Mouse (Mus musculus): ENCODE results near the gene Hace1. TPM values are rescaled to one million over a fixed set of nuclear protein-coding genes. Genes with fewer than 3 reads are reported as not detected.

Hace1 gene
- total and polyA plus RNA-seq, 2 experiments = 2.4 to 7.4 TPM

- Histone ChIP-seq H3K27ac (replicated peaks; ENCODE audit: insufficient read depth, low read depth, low read length) (no peak overlapping the region), H3K4me3 (ENCODE audit: insufficient read depth, low read depth, low read length) (no peak overlapping the region), H3K36me3 (ENCODE audit: control insufficient read depth, insufficient read depth, low read length) (no peaks in the 10 kb centered on the region), H3K9ac (ENCODE audit: low read depth, low read length) (no peak overlapping the region), H3K27me3 (ENCODE audit: control insufficient read depth, insufficient read depth, low read length) (no peaks in the 10 kb centered on the region), H3K4me1 (ENCODE audit: control insufficient read depth, insufficient read depth, low read length) (no peaks in the 10 kb centered on the region), H3K79me2 (ENCODE audit: control insufficient read depth, insufficient read depth, low read length) (no peaks in the 10 kb centered on the region)
- no peak for DNase-seq (ENCODE audit: extremely low read depth, low read depth, low spot score)
- 91% methylated on average over 3 of the region's 3 CpGs for WGBS
- no peak for TF ChIP-seq CTCF (IDR thresholded peaks at IDR 0.05; ENCODE audit: low read depth, low read length)
- no peak for TF ChIP-seq POLR2A (IDR thresholded peaks at IDR 0.05; ENCODE audit: extremely low read depth, insufficient read depth, low read length)
Observed at GRCm38 (mm10) chr10:45631995-45632394, 54.4 kb downstream of the Hace1 start.

DNA sequence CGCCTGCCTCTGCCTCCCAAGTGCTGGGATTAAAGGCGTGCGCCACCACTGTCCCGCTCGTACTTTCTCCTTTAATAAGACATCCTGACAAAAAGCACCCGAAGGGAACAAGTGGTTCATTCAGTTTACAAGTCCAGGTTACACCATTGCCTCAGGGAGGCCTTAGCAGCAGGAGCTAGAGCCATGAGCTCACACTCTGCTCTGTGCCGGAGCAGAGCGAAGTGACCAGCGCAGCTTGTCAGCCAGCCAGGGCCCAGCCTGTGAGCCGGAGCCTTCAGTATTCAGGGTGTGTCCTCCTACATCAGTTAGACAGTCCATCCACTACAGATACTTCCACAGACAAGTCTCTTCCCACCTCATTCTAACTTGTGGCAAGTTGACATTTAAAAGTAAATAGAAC is 55.0 kb downstream of the Hace1 start:
- H3K4me1 ChIP-seq (ENCODE audit: control insufficient read depth, insufficient read depth, low read length) = no peaks in the 10 kb centered on the region
- no peaks in the 10 kb centered on the region for H3K36me3 ChIP-seq (ENCODE audit: control insufficient read depth, insufficient read depth, low read length)
- no peak overlapping the region for H3K4me3 ChIP-seq (ENCODE audit: insufficient read depth, low read depth, low read length)
- no peak overlapping the region for H3K9ac ChIP-seq (ENCODE audit: low read depth, low read length)
- no peaks in the 10 kb centered on the region for H3K79me2 ChIP-seq (ENCODE audit: control insufficient read depth, insufficient read depth, low read length)
- no peak for DNase-seq (ENCODE audit: extremely low read depth, low read depth, low spot score)
- H3K27me3 ChIP-seq (ENCODE audit: control insufficient read depth, insufficient read depth, low read length) = no peaks in the 10 kb centered on the region
- TF ChIP-seq CTCF (IDR thresholded peaks at IDR 0.05; ENCODE audit: low read depth, low read length) (no peak), POLR2A (IDR thresholded peaks at IDR 0.05; ENCODE audit: extremely low read depth, insufficient read depth, low read length) (no peak)
- no peak overlapping the region for H3K27ac ChIP-seq (replicated peaks; ENCODE audit: insufficient read depth, low read depth, low read length)
- WGBS = 96% methylated on average over 10 of the region's 10 CpGs

- Histone ChIP-seq H3K36me3 (ENCODE audit: control insufficient read depth, insufficient read depth, low read length) (no peaks in the 10 kb centered on the region; the same call in 1 of the 2 replicates), H3K9ac (ENCODE audit: low read depth, low read length) (no peak overlapping the region), H3K27me3 (ENCODE audit: control insufficient read depth, insufficient read depth, low read length) (no peaks in the 10 kb centered on the region), H3K4me1 (ENCODE audit: control insufficient read depth, insufficient read depth, low read length) (no peaks in the 10 kb centered on the region), H3K27ac (replicated peaks; ENCODE audit: insufficient read depth, low read depth, low read length) (no peak overlapping the region), H3K4me3 (ENCODE audit: insufficient read depth, low read depth, low read length) (no peak overlapping the region), H3K79me2 (ENCODE audit: control insufficient read depth, insufficient read depth, low read length) (no peaks in the 10 kb centered on the region)
- no peak for DNase-seq (ENCODE audit: extremely low read depth, low read depth, low spot score)
- TF ChIP-seq CTCF (IDR thresholded peaks at IDR 0.05; ENCODE audit: low read depth, low read length) (no peak), POLR2A (IDR thresholded peaks at IDR 0.05; ENCODE audit: extremely low read depth, insufficient read depth, low read length) (no peak)
- 89% methylated on average over 3 of the region's 3 CpGs for WGBS
Observed at GRCm38 (mm10) chr10:45635201-45635600, 57.6 kb downstream of the Hace1 start.

- Histone ChIP-seq H3K79me2 (ENCODE audit: control insufficient read depth, insufficient read depth, low read length) (no peaks in the 10 kb centered on the region), H3K9ac (ENCODE audit: low read depth, low read length) (no peak overlapping the region), H3K36me3 (ENCODE audit: control insufficient read depth, insufficient read depth, low read length) (peaks cover 1% of the 10 kb centered on the region), H3K27me3 (ENCODE audit: control insufficient read depth, insufficient read depth, low read length) (no peaks in the 10 kb centered on the region), H3K4me3 (ENCODE audit: insufficient read depth, low read depth, low read length) (no peak overlapping the region), H3K4me1 (ENCODE audit: control insufficient read depth, insufficient read depth, low read length) (no peaks in the 10 kb centered on the region), H3K27ac (replicated peaks; ENCODE audit: insufficient read depth, low read depth, low read length) (no peak overlapping the region)
- no peak for TF ChIP-seq CTCF (IDR thresholded peaks at IDR 0.05; ENCODE audit: low read depth, low read length)
- TF ChIP-seq POLR2A (IDR thresholded peaks at IDR 0.05; ENCODE audit: extremely low read depth, insufficient read depth, low read length) = no peak
- no peak for DNase-seq (ENCODE audit: extremely low read depth, low read depth, low spot score)
Observed at GRCm38 (mm10) chr10:45639762-45640161, 62.1 kb downstream of the Hace1 start.

- TF ChIP-seq POLR2A (IDR thresholded peaks at IDR 0.05; ENCODE audit: extremely low read depth, insufficient read depth, low read length) = no peak
- no peak for TF ChIP-seq CTCF (IDR thresholded peaks at IDR 0.05; ENCODE audit: low read depth, low read length)
- H3K79me2 ChIP-seq (ENCODE audit: control insufficient read depth, insufficient read depth, low read length) = no peaks in the 10 kb centered on the region
- no peak overlapping the region for H3K9ac ChIP-seq (ENCODE audit: low read depth, low read length)
- no peak overlapping the region for H3K27ac ChIP-seq (replicated peaks; ENCODE audit: insufficient read depth, low read depth, low read length)
- DNase-seq (ENCODE audit: extremely low read depth, low read depth, low spot score) = no peak
- H3K4me3 ChIP-seq (ENCODE audit: insufficient read depth, low read depth, low read length) = no peak overlapping the region
- H3K27me3 ChIP-seq (ENCODE audit: control insufficient read depth, insufficient read depth, low read length) = no peaks in the 10 kb centered on the region
- peaks cover 1% of the 10 kb centered on the region; the same call in 1 of the 2 replicates for H3K36me3 ChIP-seq (ENCODE audit: control insufficient read depth, insufficient read depth, low read length)
- WGBS = 97% methylated on average over 2 of the region's 2 CpGs
- no peaks in the 10 kb centered on the region for H3K4me1 ChIP-seq (ENCODE audit: control insufficient read depth, insufficient read depth, low read length)
Observed at GRCm38 (mm10) chr10:45654026-45654425, 76.4 kb downstream of the Hace1 start.

GRCm38 (mm10) chr10:45662015-45662414 is 84.4 kb downstream of the Hace1 start:
- 94% methylated on average over 9 of the region's 9 CpGs for WGBS
- TF ChIP-seq POLR2A (IDR thresholded peaks at IDR 0.05; ENCODE audit: extremely low read depth, insufficient read depth, low read length) = no peak
- no peak for TF ChIP-seq CTCF (IDR thresholded peaks at IDR 0.05; ENCODE audit: low read depth, low read length)
- Histone ChIP-seq H3K27ac (replicated peaks; ENCODE audit: insufficient read depth, low read depth, low read length) (no peak overlapping the region), H3K9ac (ENCODE audit: low read depth, low read length) (no peak overlapping the region), H3K79me2 (ENCODE audit: control insufficient read depth, insufficient read depth, low read length) (no peaks in the 10 kb centered on the region; the same call in 1 of the 2 replicates), H3K36me3 (ENCODE audit: control insufficient read depth, insufficient read depth, low read length) (no peaks in the 10 kb centered on the region; the same call in 1 of the 2 replicates), H3K4me3 (ENCODE audit: insufficient read depth, low read depth, low read length) (no peak overlapping the region), H3K4me1 (ENCODE audit: control insufficient read depth, insufficient read depth, low read length) (no peaks in the 10 kb centered on the region), H3K27me3 (ENCODE audit: control insufficient read depth, insufficient read depth, low read length) (no peaks in the 10 kb centered on the region)
- DNase-seq (ENCODE audit: extremely low read depth, low read depth, low spot score) = no peak

Data from liver, adult 2 months (tissue).